Mouse (Mus musculus) retina, adult 2 months (tissue): Measurements from ENCODE around the gene Rnf151.

Experiments used
- DNase-seq: peaks from one replicate; pipeline ENCODE4 v3.0.0-alpha.2; 2012; ENCODE audit warnings: low read depth, low spot score

Rnf151 gene

GRCm38 (mm10) chr17:24717943-24718342 lies at the start of gene Rnf151, which contains the start of gene Rps2:
Gene Rnf151, minus strand, starts transcription at chr17:24718063.
Gene Rps2, plus strand, starts transcription at chr17:24718116.
- no peak for DNase-seq

- DNase-seq = no peak
Observed at GRCm38 (mm10) chr17:24766266-24766875, 48.5 kb upstream of the Rnf151 start.

- DNase-seq = no peak
Observed at GRCm38 (mm10) chr17:24765016-24765905, 47.4 kb upstream of the Rnf151 start.

- DNase-seq = no peak
Observed at GRCm38 (mm10) chr17:24761121-24761520, 43.3 kb upstream of the Rnf151 start.

GRCm38 (mm10) chr17:24757394-24757793 lies 39.5 kb upstream of the Rnf151 start:
- DNase-seq = no peak

GRCm38 (mm10) chr17:24752415-24753394 lies 34.8 kb upstream of the Rnf151 start, which contains the start of gene Hs3st6:
Gene Hs3st6, plus strand, starts transcription at chr17:24752988.
- DNase-seq = no peak

GRCm38 (mm10) chr17:24751528-24751927 lies 33.7 kb upstream of the Rnf151 start:
- no peak for DNase-seq

GRCm38 (mm10) chr17:24746986-24747385 lies 29.1 kb upstream of the Rnf151 start:
- DNase-seq = no peak

GRCm38 (mm10) chr17:24745526-24746497 lies 27.9 kb upstream of the Rnf151 start:
- peak; percentile 69 for DNase-seq

- no peak for DNase-seq
Observed at GRCm38 (mm10) chr17:24744381-24744780, 26.5 kb upstream of the Rnf151 start.

GRCm38 (mm10) chr17:24743896-24744295 lies 26.0 kb upstream of the Rnf151 start:
- no peak for DNase-seq

GRCm38 (mm10) chr17:24742307-24742706 lies 24.4 kb upstream of the Rnf151 start:
- DNase-seq = no peak

GRCm38 (mm10) chr17:24739926-24740325 lies 22.1 kb upstream of the Rnf151 start:
- no peak for DNase-seq

GRCm38 (mm10) chr17:24738238-24738637 lies 20.4 kb upstream of the Rnf151 start:
- no peak for DNase-seq

- no peak for DNase-seq
Observed at GRCm38 (mm10) chr17:24737135-24737810, 19.4 kb upstream of the Rnf151 start.

GRCm38 (mm10) chr17:24736330-24737051 lies 18.6 kb upstream of the Rnf151 start, which contains the start of gene Msrb1:
Gene Msrb1, plus strand, starts transcription at chr17:24736642.
- peak; percentile 87 for DNase-seq

GRCm38 (mm10) chr17:24735446-24735845 lies 17.6 kb upstream of the Rnf151 start:
- no peak for DNase-seq

GRCm38 (mm10) chr17:24734513-24734912 lies 16.6 kb upstream of the Rnf151 start:
- DNase-seq = no peak

- no peak for DNase-seq
Observed at GRCm38 (mm10) chr17:24733434-24734050, 15.7 kb upstream of the Rnf151 start.
